Mouse (Mus musculus) c-Kit-negative CD71-positive TER-119-positive erythroid progenitor cells, embryonic 14.5 days (primary cell): Measurements from ENCODE around the gene Rsad1.

Source experiments
- DNase-seq: peaks from one replicate; pipeline ENCODE4 v3.0.0-alpha.2; 2013; ENCODE audit warnings: low read depth, low spot score

Rsad1 gene

GRCm38 (mm10) chr11:94548041-94548784 is 842 bp downstream of the Rsad1 start:
- DNase-seq: no peak

DNA sequence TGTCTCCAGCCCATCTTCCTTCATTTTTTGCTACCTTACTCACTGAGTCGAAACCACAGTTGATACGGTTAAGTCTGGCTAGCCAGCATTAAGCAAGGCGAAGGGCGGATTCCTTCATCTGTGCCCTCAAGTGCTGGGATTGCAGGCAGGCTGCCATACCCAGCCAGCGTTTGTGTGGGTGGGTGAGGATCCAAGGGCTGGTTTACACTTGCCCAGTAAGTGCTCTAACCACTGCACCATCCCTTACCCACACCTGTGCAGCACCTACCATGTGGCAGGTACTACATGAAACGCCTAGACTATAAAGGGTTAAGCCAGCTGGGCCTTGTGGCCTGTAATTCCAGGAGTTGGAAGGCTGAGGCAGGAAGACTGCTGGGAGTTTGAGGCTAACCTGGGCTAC is 1.8 kb downstream of the Rsad1 start:
- DNase-seq: no peak

GRCm38 (mm10) chr11:94546381-94546780 is 2.7 kb downstream of the Rsad1 start:
- no peak for DNase-seq

GRCm38 (mm10) chr11:94544422-94544821 is 4.6 kb downstream of the Rsad1 start:
- DNase-seq: no peak

GRCm38 (mm10) chr11:94543932-94544331 is 5.1 kb downstream of the Rsad1 start:
- no peak for DNase-seq

DNA sequence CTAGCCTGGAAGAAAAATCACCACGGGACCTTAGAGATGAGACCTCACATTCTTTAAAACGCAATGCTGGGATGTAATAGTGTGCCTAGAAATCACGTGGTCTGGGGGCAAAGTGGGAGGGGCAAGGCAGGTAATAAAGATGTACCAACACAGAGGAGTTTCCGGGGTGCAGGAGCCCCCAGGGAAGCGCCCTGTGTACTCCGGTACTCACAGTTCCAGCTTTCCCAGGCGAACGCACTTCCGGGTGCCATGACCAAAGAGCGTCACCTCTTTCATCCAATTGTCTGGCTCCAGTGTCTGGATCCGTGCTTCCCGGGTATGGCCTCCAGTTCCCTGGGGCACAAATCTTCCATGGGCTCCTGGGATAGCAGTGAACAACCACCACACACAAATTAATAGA is 5.7 kb downstream of the Rsad1 start:
- DNase-seq: no peak

GRCm38 (mm10) chr11:94542400-94542799 is 6.7 kb downstream of the Rsad1 start:
- no peak for DNase-seq

DNA sequence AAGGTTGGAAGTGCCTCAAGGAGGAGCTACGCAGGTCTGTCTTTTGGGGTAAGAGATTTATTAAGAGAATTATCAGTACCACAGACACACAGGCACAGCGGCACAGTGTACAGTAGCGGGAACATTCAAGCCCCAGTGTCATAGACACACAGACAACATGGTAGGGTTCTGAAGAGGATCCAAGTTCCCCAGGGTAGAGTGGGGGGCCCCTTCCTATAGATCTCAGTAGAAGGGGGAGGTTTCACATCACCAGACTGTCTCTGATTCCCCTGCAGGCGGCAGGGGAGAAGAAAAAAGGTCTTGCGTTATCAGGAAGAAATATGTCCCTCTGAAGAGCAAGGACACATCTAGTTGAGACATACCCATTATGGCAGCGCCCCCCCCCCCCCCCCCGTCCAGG is 9.3 kb downstream of the Rsad1 start:
- DNase-seq: no peak

- DNase-seq: no peak
Measured at GRCm38 (mm10) chr11:94538733-94539292, 10.2 kb downstream of the Rsad1 start.

- no peak for DNase-seq
Measured at GRCm38 (mm10) chr11:94533171-94533570, 15.9 kb downstream of the Rsad1 start.

GRCm38 (mm10) chr11:94528879-94529278 is 20.2 kb downstream of the Rsad1 start:
- no peak for DNase-seq

- DNase-seq: no peak
Measured at GRCm38 (mm10) chr11:94526171-94526879, 22.7 kb downstream of the Rsad1 start.

- DNase-seq: no peak
Measured at GRCm38 (mm10) chr11:94521219-94521843, 27.7 kb downstream of the Rsad1 start, which contains the start of gene Mycbpap. TSS of gene Mycbpap (minus strand) at chr11:94521742.

GRCm38 (mm10) chr11:94513452-94513851 is 35.6 kb downstream of the Rsad1 start:
- no peak for DNase-seq

DNA sequence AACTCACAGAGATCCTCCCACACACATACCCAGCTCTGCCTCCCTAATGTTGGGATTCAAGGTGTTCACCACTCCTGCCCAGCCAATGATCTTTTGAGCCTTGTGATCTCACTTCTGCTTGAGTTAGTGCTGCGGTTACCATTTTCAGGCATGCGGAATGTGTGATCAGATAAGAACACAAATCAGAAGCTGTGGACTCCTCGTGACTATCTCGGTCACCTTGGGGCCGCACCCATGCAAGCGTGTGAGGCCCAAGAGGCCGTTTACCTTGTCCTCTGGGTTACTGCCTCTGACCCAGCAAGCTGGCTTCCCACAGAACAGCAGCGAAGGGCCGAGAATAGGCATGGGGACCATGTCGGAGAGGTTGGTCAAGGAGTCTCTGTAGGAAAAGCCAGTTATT is 40.1 kb downstream of the Rsad1 start:
- DNase-seq: no peak

GRCm38 (mm10) chr11:94501482-94501881 is 47.6 kb downstream of the Rsad1 start:
- no peak for DNase-seq

- no peak for DNase-seq
Measured at GRCm38 (mm10) chr11:94500362-94500761, 48.7 kb downstream of the Rsad1 start.

- no peak for DNase-seq
Measured at GRCm38 (mm10) chr11:94499661-94500152, 49.3 kb downstream of the Rsad1 start, which contains the start of gene Epn3. TSS of gene Epn3 (minus strand) at chr11:94499974.

DNA sequence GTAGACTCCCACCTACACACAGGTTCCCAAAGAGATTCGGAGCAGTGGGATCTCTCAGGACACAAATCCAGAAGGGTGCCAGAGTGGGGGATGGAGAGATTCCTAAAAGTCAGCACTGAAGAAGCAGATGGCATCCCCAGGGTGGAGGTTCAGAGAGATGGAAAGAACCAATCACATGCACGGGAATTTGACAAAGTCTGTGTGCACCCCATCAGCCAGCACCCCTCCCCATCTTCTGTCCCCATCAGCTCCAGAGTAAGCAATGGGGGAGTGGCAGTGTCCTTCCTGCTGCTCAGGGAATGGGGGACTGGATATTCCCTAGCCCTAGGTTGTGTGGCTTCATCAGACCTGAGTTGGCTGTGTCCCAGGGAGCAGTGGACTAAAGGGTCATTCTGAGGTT is 50.0 kb downstream of the Rsad1 start:
- DNase-seq: no peak

- DNase-seq: no peak
Measured at GRCm38 (mm10) chr11:94498093-94498996, 50.7 kb downstream of the Rsad1 start.

DNA sequence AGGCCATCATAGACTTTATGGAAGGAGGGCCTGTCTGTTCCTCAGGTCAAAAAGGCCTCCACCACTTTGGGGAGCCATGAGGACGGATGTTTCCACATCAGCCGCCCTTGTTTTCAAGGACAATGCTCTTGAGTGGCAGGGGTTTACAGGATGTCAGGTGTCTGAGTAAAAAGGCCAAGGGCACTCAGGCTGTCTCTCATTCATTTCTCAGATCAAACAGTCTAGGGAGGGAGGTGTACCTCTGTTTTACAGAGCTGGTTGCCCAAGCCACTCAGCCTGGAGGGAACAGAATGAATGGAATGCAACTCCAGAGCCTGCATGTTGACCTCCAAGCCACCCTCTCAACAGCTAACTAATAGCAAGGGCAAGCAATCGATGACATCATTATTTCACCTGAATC is 53.6 kb downstream of the Rsad1 start:
- DNase-seq: no peak
